Mouse (Mus musculus) 3T3-L1 (cell line): ENCODE measurements at regions not wholly inside any gene's neighbourhood (a gene's known extent, or its start where the extent isn't known, plus 50 kb on each side); places are given as distances from the start of the nearest gene placed in this dataset.
A peak's percentile ranks its signal among the peaks of the same experiment; 100 is the strongest.

Experiments used
- DNase-seq: peaks from one replicate; pipeline ENCODE4 v3.0.0-alpha.2; 2015; ENCODE audit warnings: low read depth, low spot score

GRCm38 (mm10) chr5:103309806-103310525, 98.8 kb upstream of the Mapk10 start:
- DNase-seq, result no peak

GRCm38 (mm10) chr5:103305716-103306447, 94.7 kb upstream of the Mapk10 start:
- no peak for DNase-seq

- DNase-seq, result no peak
Observed at GRCm38 (mm10) chr5:103304975-103305374, 93.8 kb upstream of the Mapk10 start.

GRCm38 (mm10) chr5:103302744-103303143, 91.6 kb upstream of the Mapk10 start:
- DNase-seq, result no peak

- no peak for DNase-seq
Observed at GRCm38 (mm10) chr5:103301303-103301702, 90.2 kb upstream of the Mapk10 start.

GRCm38 (mm10) chr5:103293953-103294352, 82.8 kb upstream of the Mapk10 start:
- no peak for DNase-seq

GRCm38 (mm10) chr5:103291691-103292090, 80.6 kb upstream of the Mapk10 start:
- DNase-seq, result no peak

- DNase-seq, result no peak
Observed at GRCm38 (mm10) chr5:103291219-103291618, 80.1 kb upstream of the Mapk10 start.

- peak; percentile 90 for DNase-seq
Observed at GRCm38 (mm10) chr5:103269206-103269605, 58.1 kb upstream of the Mapk10 start.

GRCm38 (mm10) chr5:103264903-103265302, 53.8 kb upstream of the Mapk10 start:
- DNase-seq, result no peak

GRCm38 (mm10) chr5:103261406-103261805, 50.3 kb upstream of the Mapk10 start:
- peak; percentile 54 for DNase-seq
